Mouse (Mus musculus) heart, adult 2 months (tissue): ENCODE results near the gene Anxa4. TPM values are rescaled to one million over a fixed set of nuclear protein-coding genes. Genes with fewer than 3 reads are reported as not detected.

Experiments used
- DNase-seq, 2 experiments: peaks; one replicate each; pipeline ENCODE4 v3.0.0; 2021
- H3K27ac ChIP-seq: fragments of 200-600 bp; 2 replicates; pipeline ENCODE4 v1.8.1; 2022
- H3K27me3 ChIP-seq: fragments of 200-500 bp; 2 replicates; pipeline ENCODE4 v1.6.1; 2012; ENCODE audit warnings: mild to moderate bottlenecking, low read length, inconsistent platforms, mixed read lengths; ENCODE audit not compliant: control insufficient read depth, insufficient read depth
- H3K36me3 ChIP-seq: fragments of 200-500 bp; 2 replicates; pipeline ENCODE4 v1.6.1; 2012; ENCODE audit warnings: low read length, inconsistent platforms; ENCODE audit not compliant: control insufficient read depth, insufficient read depth
- H3K4me1 ChIP-seq: fragments of 200-500 bp; 2 replicates; pipeline ENCODE4 v1.6.1; 2011; ENCODE audit warnings: low read length; ENCODE audit not compliant: control insufficient read depth, insufficient read depth
- H3K4me3 ChIP-seq: fragments of 200-600 bp; 2 replicates; pipeline ENCODE4 v1.8.1; 2022
- H3K79me2 ChIP-seq: fragments of 200-500 bp; replicated peaks from 2 replicates; pipeline ENCODE4 v1.6.1; 2012; ENCODE audit warnings: mild to moderate bottlenecking, inconsistent platforms, low read length, moderate library complexity, mixed read lengths; ENCODE audit not compliant: control insufficient read depth, insufficient read depth
- H3K9ac ChIP-seq: fragments of 200-500 bp; 2 replicates; pipeline ENCODE4 v1.6.1; 2012; ENCODE audit warnings: low read depth, mild to moderate bottlenecking, control low read depth, inconsistent platforms, low read length, mixed read lengths
- CTCF ChIP-seq: fragments of 200-600 bp; IDR thresholded peaks from 2 replicates; pipeline ENCODE4 v1.8.1; 2022; ENCODE audit warnings: antibody characterized with exemption, mild to moderate bottlenecking, moderate library complexity
- EP300 ChIP-seq: fragments of 200-500 bp; IDR thresholded peaks from 2 replicates; pipeline ENCODE4 v1.6.1; 2011; ENCODE audit warnings: low read depth, low read length, control low read depth; ENCODE audit not compliant: insufficient read depth
- POLR2A ChIP-seq: fragments of 200-500 bp; IDR thresholded peaks from 2 replicates; pipeline ENCODE4 v1.6.1; 2011; ENCODE audit warnings: mild to moderate bottlenecking, low read depth, low read length, control low read depth; ENCODE audit not compliant: insufficient read depth
- WGBS: fragments of 180-500 bp; shearing (Covaris S2); methylation state at CpG from one replicate; pipeline ENCODE4 v1.1.7; 2018; 5-methylcytosine and 5-hydroxymethylcytosine counted together
- intact Hi-C: fragments of 180-260 bp; cut with DNase I; formaldehyde crosslinking; loops from one replicate; pipeline ENCODE4 v1.15.1; 2025
- long read RNA-seq: library from polyadenylated mRNA; stranded (forward); transcript quantifications from one replicate; pipeline ENCODE4 v2.0.0, GENCODE M21; 2021
- polyA plus RNA-seq: library from polyadenylated mRNA; depleted of rRNA; stranded (reverse); fragments of >200 nt; gene quantifications from 2 replicates; pipeline ENCODE4 v1.2.3, GENCODE M21; 2012; rRNA removed
- total RNA-seq, 2 experiments: library from RNA; stranded (reverse); gene quantifications; 2 replicates each; pipeline ENCODE4 v1.2.3; 2021

The Anxa4 gene
- 10 to 100 TPM; 33.1 to 33.3 TPM for total RNA-seq
- 18.1 and 23.4 TPM in 2 replicates for polyA plus RNA-seq
- long read RNA-seq, transcript Anxa4-201 (13 exons, 2,002 nt) = major isoform, 47 of 52 reads
- long read RNA-seq, partial matches to known transcripts = 0 of 52 reads
- long read RNA-seq, other reads (novel, unspliced or antisense) = 5 of 52 reads

- H3K36me3 ChIP-seq = no peaks in the 10 kb centered on the region
- under 1% methylated on average over 41 of the region's 41 CpGs for WGBS
- no peak for TF ChIP-seq EP300
- TF ChIP-seq POLR2A = peak; percentile 72
- TF ChIP-seq CTCF = no peak
- no peaks in the 10 kb centered on the region for H3K27me3 ChIP-seq
- no peaks in the 10 kb centered on the region for H3K79me2 ChIP-seq
- DNase-seq = peak; percentile 89 to 92
- H3K27ac ChIP-seq = peak within 1 kb of the TSS; percentile 79
- H3K4me1 ChIP-seq = peaks cover 4% of the 10 kb centered on the region
- peak within 1 kb of the TSS; percentile 71 for H3K9ac ChIP-seq
- H3K4me3 ChIP-seq = peak within 1 kb of the TSS; percentile 83
- intact Hi-C loops = no loop called here
Observed at GRCm38 (mm10) chr6:86793021-86793815, at the start of gene Anxa4. Anxa4 (minus strand) TSS chr6:86793584.

GRCm38 (mm10) chr6:86841949-86842348, 48.6 kb upstream of the Anxa4 start:
- Histone ChIP-seq H3K36me3 (no peaks in the 10 kb centered on the region), H3K4me1 (no peaks in the 10 kb centered on the region), H3K27me3 (no peaks in the 10 kb centered on the region), H3K27ac (no peak overlapping the region), H3K9ac (no peak overlapping the region), H3K79me2 (no peaks in the 10 kb centered on the region), H3K4me3 (no peak overlapping the region)
- intact Hi-C loops = no loop called here
- TF ChIP-seq POLR2A = no peak
- TF ChIP-seq EP300 = no peak
- no peak for TF ChIP-seq CTCF
- no peak for DNase-seq
- WGBS = 64% methylated on average over 3 of the region's 3 CpGs

GRCm38 (mm10) chr6:86839089-86839488, 45.7 kb upstream of the Anxa4 start:
- Histone ChIP-seq H3K9ac (no peak overlapping the region), H3K27ac (no peak overlapping the region), H3K36me3 (no peaks in the 10 kb centered on the region), H3K4me1 (no peaks in the 10 kb centered on the region), H3K27me3 (no peaks in the 10 kb centered on the region), H3K79me2 (no peaks in the 10 kb centered on the region), H3K4me3 (no peak overlapping the region)
- intact Hi-C loops = no loop called here
- no peak for DNase-seq
- WGBS = 72% methylated on average over 2 of the region's 2 CpGs
- TF ChIP-seq POLR2A = no peak
- no peak for TF ChIP-seq CTCF
- no peak for TF ChIP-seq EP300

GRCm38 (mm10) chr6:86832802-86833502, 39.6 kb upstream of the Anxa4 start:
- intact Hi-C loops = loop anchor here (1.0 to 5.0 kb wide), 2 partner anchors 15 to 84 kb away; no protein-coding TSS in a partner anchor
- peak; percentile 92; the same call in 1 of the 2 replicates for TF ChIP-seq EP300
- TF ChIP-seq CTCF = peak; percentile 44
- peak; percentile 74 for TF ChIP-seq POLR2A
- H3K36me3 ChIP-seq = peaks cover 4% of the 10 kb centered on the region; the same call in 1 of the 2 replicates
- DNase-seq = peak; percentile 76 to 86
- H3K9ac ChIP-seq = peak overlapping the region; percentile 27; the same call in 1 of the 2 replicates
- H3K4me1 ChIP-seq = peaks cover 11% of the 10 kb centered on the region
- no peak overlapping the region for H3K4me3 ChIP-seq
- H3K79me2 ChIP-seq = no peaks in the 10 kb centered on the region
- WGBS = 22% methylated on average over 13 of the region's 13 CpGs
- H3K27ac ChIP-seq = peak overlapping the region; percentile 83
- H3K27me3 ChIP-seq = no peaks in the 10 kb centered on the region

- Histone ChIP-seq H3K4me3 (0 out of 2 replicates have a peak overlapping the region, but pooled peaks have one; percentile 6), H3K36me3 (peaks cover 4% of the 10 kb centered on the region; the same call in 1 of the 2 replicates), H3K79me2 (no peaks in the 10 kb centered on the region), H3K4me1 (peaks cover 11% of the 10 kb centered on the region), H3K27ac (peak overlapping the region; percentile 92), H3K9ac (peak overlapping the region; percentile 48), H3K27me3 (no peaks in the 10 kb centered on the region)
- intact Hi-C loops = loop anchor here (1.0 to 5.0 kb wide), 2 partner anchors 8 to 86 kb away; no protein-coding TSS in a partner anchor
- 11% methylated on average over 10 of the region's 10 CpGs for WGBS
- peak; percentile 58 to 76 for DNase-seq
- TF ChIP-seq CTCF (no peak), EP300 (peak; percentile 78; the same call in 1 of the 2 replicates), POLR2A (no peak; the same call in 1 of the 2 replicates)
Observed at GRCm38 (mm10) chr6:86830738-86831500, 37.5 kb upstream of the Anxa4 start.
